Mouse (Mus musculus): Measurements from ENCODE around the gene Gm20708. TPM values are rescaled to one million over a fixed set of nuclear protein-coding genes. Genes with fewer than 3 reads are reported as not detected.
A peak's percentile ranks its signal among the peaks of the same experiment; 100 is the strongest.

Gm20708 gene
- polyA plus RNA-seq, 1 experiment from 2014 or later: 0.50 TPM

GRCm38 (mm10) chr11:117816389-117816996, 7.0 kb downstream of the Gm20708 start:
- no peak overlapping the region for H3K4me2 ChIP-seq
- no peak overlapping the region for H3K4me3 ChIP-seq
- peaks cover 93% of the 10 kb centered on the region for H3K36me3 ChIP-seq
- 87% methylated on average over 12 of the region's 13 CpGs for WGBS
- peaks cover 7% of the 10 kb centered on the region for H3K4me1 ChIP-seq
- ATAC-seq (ENCODE audit: insufficient number of reproducible peaks, low FRiP score, low TSS enrichment, low read depth): no peak
- H3K27me3 ChIP-seq: no peaks in the 10 kb centered on the region
- no peaks in the 10 kb centered on the region for H3K9me3 ChIP-seq
- H3K9ac ChIP-seq: no peak overlapping the region
- H3K27ac ChIP-seq: no peak overlapping the region

- 64% methylated on average over 8 of the region's 8 CpGs for WGBS
- Histone ChIP-seq H3K36me3 (peaks cover 74% of the 10 kb centered on the region), H3K9ac (no peak overlapping the region), H3K9me3 (no peaks in the 10 kb centered on the region), H3K4me3 (no peak overlapping the region), H3K4me2 (no peak overlapping the region), H3K27ac (no peak overlapping the region; the same call in 1 of the 2 replicates), H3K4me1 (peaks cover 27% of the 10 kb centered on the region), H3K27me3 (no peaks in the 10 kb centered on the region)
- ATAC-seq (ENCODE audit: insufficient number of reproducible peaks, low FRiP score, low TSS enrichment, low read depth): no peak
Measured at GRCm38 (mm10) chr11:117819095-117819494, 9.6 kb downstream of the Gm20708 start.

GRCm38 (mm10) chr11:117820173-117820572, 10.7 kb downstream of the Gm20708 start:
- H3K27ac ChIP-seq: peak overlapping the region; percentile 5; the same call in 1 of the 2 replicates
- WGBS: 93% methylated on average over 7 of the region's 7 CpGs
- ATAC-seq (ENCODE audit: insufficient number of reproducible peaks, low FRiP score, low TSS enrichment, low read depth): no peak
- H3K4me3 ChIP-seq: no peak overlapping the region
- H3K4me1 ChIP-seq: peaks cover 37% of the 10 kb centered on the region
- H3K4me2 ChIP-seq: no peak overlapping the region
- no peaks in the 10 kb centered on the region for H3K9me3 ChIP-seq
- H3K36me3 ChIP-seq: peaks cover 63% of the 10 kb centered on the region
- H3K27me3 ChIP-seq: no peaks in the 10 kb centered on the region
- no peak overlapping the region for H3K9ac ChIP-seq

GRCm38 (mm10) chr11:117821868-117822267, 12.4 kb downstream of the Gm20708 start:
- Histone ChIP-seq H3K27ac (no peak overlapping the region; the same call in 1 of the 2 replicates), H3K9ac (no peak overlapping the region), H3K4me2 (no peak overlapping the region), H3K4me1 (peaks cover 50% of the 10 kb centered on the region), H3K36me3 (peaks cover 48% of the 10 kb centered on the region), H3K4me3 (no peak overlapping the region), H3K27me3 (no peaks in the 10 kb centered on the region), H3K9me3 (no peaks in the 10 kb centered on the region)
- no peak for ATAC-seq (ENCODE audit: insufficient number of reproducible peaks, low FRiP score, low TSS enrichment, low read depth)
- 87% methylated on average over 9 of the region's 9 CpGs for WGBS

- peaks cover 59% of the 10 kb centered on the region for H3K4me1 ChIP-seq
- H3K36me3 ChIP-seq: peaks cover 39% of the 10 kb centered on the region
- H3K27me3 ChIP-seq: no peaks in the 10 kb centered on the region
- peak overlapping the region; percentile 48 for H3K27ac ChIP-seq
- no peak overlapping the region for H3K4me3 ChIP-seq
- no peak overlapping the region for H3K4me2 ChIP-seq
- no peak for ATAC-seq (ENCODE audit: insufficient number of reproducible peaks, low FRiP score, low TSS enrichment, low read depth)
- H3K9me3 ChIP-seq: no peaks in the 10 kb centered on the region
- no peak overlapping the region for H3K9ac ChIP-seq
- WGBS: 50% methylated on average over 7 of the region's 7 CpGs
Measured at GRCm38 (mm10) chr11:117822728-117823241, 13.3 kb downstream of the Gm20708 start.

- Histone ChIP-seq H3K27ac (peak overlapping the region; percentile 48; the same call in 1 of the 2 replicates), H3K9ac (no peak overlapping the region), H3K4me2 (no peak overlapping the region), H3K4me1 (peaks cover 65% of the 10 kb centered on the region), H3K27me3 (no peaks in the 10 kb centered on the region), H3K4me3 (no peak overlapping the region), H3K9me3 (no peaks in the 10 kb centered on the region), H3K36me3 (peaks cover 33% of the 10 kb centered on the region)
- WGBS: 90% methylated on average over 6 of the region's 6 CpGs
- no peak for ATAC-seq (ENCODE audit: insufficient number of reproducible peaks, low FRiP score, low TSS enrichment, low read depth)
Measured at GRCm38 (mm10) chr11:117823411-117823810, 13.9 kb downstream of the Gm20708 start.

- Histone ChIP-seq H3K4me2 (peak overlapping the region; percentile 92), H3K36me3 (peaks cover 24% of the 10 kb centered on the region), H3K4me1 (peaks cover 73% of the 10 kb centered on the region), H3K27ac (peak overlapping the region; percentile 92), H3K9ac (peak overlapping the region; percentile 40), H3K4me3 (peak overlapping the region; percentile 57), H3K27me3 (no peaks in the 10 kb centered on the region), H3K9me3 (no peaks in the 10 kb centered on the region)
- 10% methylated on average over 23 of the region's 23 CpGs for WGBS
- no peak for ATAC-seq (ENCODE audit: insufficient number of reproducible peaks, low FRiP score, low TSS enrichment, low read depth)
Measured at GRCm38 (mm10) chr11:117824060-117824969, 14.8 kb downstream of the Gm20708 start.

GRCm38 (mm10) chr11:117825333-117826101, 16.0 kb downstream of the Gm20708 start, which contains the start of the genes Afmid and Tk1:
Afmid (plus strand) TSS chr11:117825924.
Tk1 (minus strand) TSS chr11:117826092.
- Histone ChIP-seq H3K4me3 (peak within 1 kb of the TSS; percentile 57), H3K4me2 (peak within 1 kb of the TSS; percentile 92), H3K9me3 (no peaks in the 10 kb centered on the region), H3K4me1 (peaks cover 72% of the 10 kb centered on the region), H3K9ac (peak within 1 kb of the TSS; percentile 44), H3K27me3 (no peaks in the 10 kb centered on the region), H3K36me3 (peaks cover 12% of the 10 kb centered on the region), H3K27ac (peak within 1 kb of the TSS; percentile 92)
- peak; percentile 46; the same call in 1 of the 2 replicates for ATAC-seq (ENCODE audit: insufficient number of reproducible peaks, low FRiP score, low TSS enrichment, low read depth)
- WGBS: under 1% methylated on average over 34 of the region's 34 CpGs

GRCm38 (mm10) chr11:117826164-117826563, 16.7 kb downstream of the Gm20708 start:
- Histone ChIP-seq H3K9me3 (no peaks in the 10 kb centered on the region), H3K36me3 (peaks cover 7% of the 10 kb centered on the region), H3K4me3 (peak overlapping the region; percentile 57), H3K27ac (peak overlapping the region; percentile 92), H3K9ac (peak overlapping the region; percentile 44), H3K4me1 (peaks cover 76% of the 10 kb centered on the region), H3K27me3 (no peaks in the 10 kb centered on the region), H3K4me2 (peak overlapping the region; percentile 92)
- peak; percentile 16; the same call in 1 of the 2 replicates for ATAC-seq (ENCODE audit: insufficient number of reproducible peaks, low FRiP score, low TSS enrichment, low read depth)
- WGBS: 4% methylated on average over 5 of the region's 5 CpGs

GRCm38 (mm10) chr11:117826916-117827315, 17.4 kb downstream of the Gm20708 start:
- Histone ChIP-seq H3K36me3 (no peaks in the 10 kb centered on the region; the same call in 1 of the 2 replicates), H3K27me3 (no peaks in the 10 kb centered on the region), H3K9me3 (no peaks in the 10 kb centered on the region), H3K27ac (peak overlapping the region; percentile 92), H3K4me1 (peaks cover 77% of the 10 kb centered on the region), H3K9ac (no peak overlapping the region), H3K4me3 (0 out of 2 replicates have a peak overlapping the region, but pooled peaks have one; percentile 57), H3K4me2 (peak overlapping the region; percentile 92; the same call in 1 of the 2 replicates)
- WGBS: 54% methylated on average over 8 of the region's 8 CpGs
- ATAC-seq (ENCODE audit: insufficient number of reproducible peaks, low FRiP score, low TSS enrichment, low read depth): no peak

- peaks cover 77% of the 10 kb centered on the region for H3K4me1 ChIP-seq
- H3K27me3 ChIP-seq: no peaks in the 10 kb centered on the region
- no peaks in the 10 kb centered on the region; the same call in 1 of the 2 replicates for H3K36me3 ChIP-seq
- no peak overlapping the region for H3K9ac ChIP-seq
- no peak for ATAC-seq (ENCODE audit: insufficient number of reproducible peaks, low FRiP score, low TSS enrichment, low read depth)
- H3K4me3 ChIP-seq: no peak overlapping the region
- no peak overlapping the region for H3K4me2 ChIP-seq
- H3K9me3 ChIP-seq: no peaks in the 10 kb centered on the region
- 37% methylated on average over 3 of the region's 3 CpGs for whole genome bisulfite sequencing
- H3K27ac ChIP-seq: 0 out of 2 replicates have a peak overlapping the region, but pooled peaks have one; percentile 92
Measured at GRCm38 (mm10) chr11:117827386-117827785, 17.9 kb downstream of the Gm20708 start.

Measured in limb, embryonic 15.5 days (tissue).